Mouse (Mus musculus) kidney, adult 2 months (tissue): ENCODE measurements around the gene Atrnl1.

ENCODE experiments used
- CTCF ChIP-seq: fragments of 200-500 bp; conservative IDR thresholded peaks from 2 replicates; pipeline ENCODE4 v1.5.1; 2011; ENCODE audit warnings: low read depth, mild to moderate bottlenecking, control low read depth, low read length, moderate library complexity, mixed read lengths; ENCODE audit not compliant: insufficient read depth, insufficient read length
- POLR2A ChIP-seq: fragments of 200-500 bp; IDR thresholded peaks from one replicate; pipeline ENCODE4 v1.6.1; 2011; ENCODE audit warnings: low read depth, low read length, control low read depth

- TF ChIP-seq CTCF (no peak), POLR2A (no peak)
Measured at GRCm38 (mm10) chr19:58121628-58122027, 510.8 kb downstream of the Atrnl1 start.
